Mouse (Mus musculus) gastrocnemius, adult 8-10 months (tissue): Measurements from ENCODE around the gene Dennd4a. TPM values are rescaled to one million over a fixed set of nuclear protein-coding genes. Genes with fewer than 3 reads are reported as not detected.

Source experiments
- DNase-seq, 2 experiments: peaks; one replicate each; pipeline ENCODE4 v3.0.0; 2022; ENCODE audit warnings: low spot score in 2 of 2
- total RNA-seq, 4 experiments: library from RNA; stranded (reverse); gene quantifications; 2 replicates each; pipeline ENCODE4 v1.2.4; 2022

Dennd4a gene
- total RNA-seq, 4 experiments from 2014 or later, result 1.3 to 2.4 (median 2.2) TPM

- no peak for DNase-seq
Observed at GRCm38 (mm10) chr9:64953190-64953589, 142.1 kb downstream of the Dennd4a start.

GRCm38 (mm10) chr9:64956337-64956736 lies 145.2 kb downstream of the Dennd4a start:
- DNase-seq, result no peak

GRCm38 (mm10) chr9:64957276-64957675 lies 146.1 kb downstream of the Dennd4a start:
- no peak for DNase-seq

- DNase-seq, result peak; percentile 93 to 94
Observed at GRCm38 (mm10) chr9:64960117-64960977, 149.2 kb downstream of the Dennd4a start, which contains the start of gene Ints14. Gene Ints14, plus strand, starts transcription at chr9:64960905.

GRCm38 (mm10) chr9:64960978-64961320 lies 149.8 kb downstream of the Dennd4a start:
- DNase-seq, result no peak

Other genes with a start within 250 kb of the Dennd4a start
- 100 to 1,000 TPM in 3 of 4 experiments, 10 to 100 TPM in 1; 96.3 to 105 (median 102) TPM for gene Rab11a, start 73.6 kb upstream of the Dennd4a start, total RNA-seq
- gene Slc24a1, start 140.3 kb downstream of the Dennd4a start, total RNA-seq, result not detected
- 10 to 100 TPM; 13.0 to 17.5 (median 16.1) TPM for gene Ints14, start 149.6 kb downstream of the Dennd4a start, total RNA-seq
- gene Hacd3, start 210.4 kb downstream of the Dennd4a start, total RNA-seq, result 10 to 100 TPM in 2 of 4 experiments, 1 to 10 TPM in 2; 6.3 to 11.2 (median 10.0) TPM
- 100 to 1,000 TPM in 3 of 4 experiments, 10 to 100 TPM in 1; 96.7 to 118 (median 110) TPM for gene Dpp8, start 221.1 kb downstream of the Dennd4a start, total RNA-seq